Mouse (Mus musculus): ENCODE data around the gene Ccr1. TPM values are rescaled to one million over a fixed set of nuclear protein-coding genes. Genes with fewer than 3 reads are reported as not detected.
"Not testable (repeated sequence)": the region's sequence is repeated elsewhere in the genome, so short reads cannot be mapped to it uniquely, and the experiment has no call there.

Gene Ccr1
- total and polyA plus RNA-seq, 3 experiments = 1.6 to 4.9 (median 1.6) TPM

- H3K27ac ChIP-seq (ENCODE audit: insufficient read depth, low read depth) = peak overlapping the region; percentile 61; the same call in 1 of the 2 replicates
- peak overlapping the region; percentile 58 for H3K4me2 ChIP-seq (ENCODE audit: insufficient read depth, low read depth, poor library complexity, severe bottlenecking)
- H3K4me1 ChIP-seq (ENCODE audit: control insufficient read depth in 1 of 2, insufficient read depth in 2 of 2) = peaks cover 24 to 43% of the 10 kb centered on the region in 2 experiments
- H3K9ac ChIP-seq (ENCODE audit: insufficient read depth, low read depth); H3K36me3 ChIP-seq (replicated peaks in 1 of 2; ENCODE audit: control insufficient read depth in 1 of 2, insufficient read depth in 1 of 2, low read length in 1 of 2); in situ Hi-C loops (cut with MboI; ENCODE audit: low pct_ligation_motif_present, low pct_unique_long_range_greater_than_20kb, low sequenced_read_pairs); H3K9me3 ChIP-seq (replicated peaks; ENCODE audit: low read length); H3K79me2 ChIP-seq (replicated peaks; ENCODE audit: control insufficient read depth, extremely low read depth, insufficient read depth, poor library complexity, severe bottlenecking); H3K27me3 ChIP-seq (replicated peaks); dilution Hi-C loops (cut with MboI; ENCODE audit: extremely low pct_ligation_motif_present, extremely low pct_unique_long_range_greater_than_20kb, low sequenced_read_pairs): not testable (repeated sequence)
- 0 out of 2 replicates have a peak, but pooled peaks have one; percentile 39 for TF ChIP-seq MYC (IDR thresholded peaks at IDR 0.05; ENCODE audit: low read depth, low read length)
- TF ChIP-seq POLR2A (IDR thresholded peaks at IDR 0.05; ENCODE audit: low read depth, low read length) = peak; percentile 11; the same call in 1 of the 2 replicates
- 0 out of 2 replicates have a peak, but pooled peaks have one; percentile 33 for TF ChIP-seq SIN3A (IDR thresholded peaks at IDR 0.05; ENCODE audit: low read length)
- 0 out of 2 replicates have a peak, but pooled peaks have one; percentile 15 for TF ChIP-seq MEF2A (IDR thresholded peaks at IDR 0.05; ENCODE audit: borderline replicate concordance, low read depth, low read length)
- peak; percentile 9; the same call in 1 of the 2 replicates for TF ChIP-seq HCFC1 (IDR thresholded peaks at IDR 0.05; ENCODE audit: low read depth, low read length)
- peak; percentile 35; the same call in 1 of the 2 replicates for TF ChIP-seq MAX (IDR thresholded peaks at IDR 0.05; ENCODE audit: low read length)
- peak; percentile 91 for TF ChIP-seq RAD21 (IDR thresholded peaks at IDR 0.05; ENCODE audit: low read depth, low read length)
- peak; percentile 33; the same call in 1 of the 2 replicates for TF ChIP-seq ETS1 (conservative IDR thresholded peaks at IDR 0.05; ENCODE audit: low read depth, low read length)
- TF ChIP-seq TBP (conservative IDR thresholded peaks at IDR 0.05; ENCODE audit: low read depth, low read length) = 0 out of 2 replicates have a peak, but pooled peaks have one; percentile 43
- peak; percentile 35; the same call in 1 of the 2 replicates for TF ChIP-seq BHLHE40 (IDR thresholded peaks at IDR 0.05; ENCODE audit: low read depth, low read length)
- peak; percentile 75 for TF ChIP-seq ZC3H11A (IDR thresholded peaks at IDR 0.05; ENCODE audit: low read depth, low read length)
- peak; percentile 90 for TF ChIP-seq SMC3 (IDR thresholded peaks at IDR 0.05; ENCODE audit: low read depth, low read length)
- peak; percentile 3; the same call in 1 of the 2 replicates for TF ChIP-seq EP300 (IDR thresholded peaks at IDR 0.05; ENCODE audit: low read length)
- TF ChIP-seq CTCF (conservative IDR thresholded peaks at IDR 0.05 in 1 of 2, IDR thresholded peaks at IDR 0.05 in 1 of 2; ENCODE audit: low read depth in 2 of 2, low read length in 2 of 2) = peak; percentile 64 to 88
- H3K4me3 ChIP-seq (replicated peaks in 1 of 3; ENCODE audit: low read depth in 2 of 3, low read length in 2 of 3, poor library complexity in 1 of 3) = peak overlapping the region in 2 of 3 experiments; percentile 65 to 67
- DNase-seq (ENCODE audit: extremely low read depth) = peak; percentile 93
These were observed 42.5 kb downstream of the Ccr1 start for GRCm38 (mm10) chr9:123926041-123926440.

- dilution Hi-C loops (cut with MboI; ENCODE audit: extremely low pct_ligation_motif_present, extremely low pct_unique_long_range_greater_than_20kb, low sequenced_read_pairs) = no loop called here
- H3K27ac ChIP-seq (ENCODE audit: insufficient read depth, low read depth) = peak overlapping the region; percentile 90
- H3K9me3 ChIP-seq (replicated peaks; ENCODE audit: low read length) = no peaks in the 10 kb centered on the region
- peak overlapping the region; percentile 45 for H3K9ac ChIP-seq (ENCODE audit: insufficient read depth, low read depth)
- H3K4me2 ChIP-seq (ENCODE audit: insufficient read depth, low read depth, poor library complexity, severe bottlenecking) = peak overlapping the region; percentile 58
- H3K27me3 ChIP-seq (replicated peaks) = no peaks in the 10 kb centered on the region
- H3K36me3 ChIP-seq (replicated peaks in 1 of 2; ENCODE audit: control insufficient read depth in 1 of 2, insufficient read depth in 1 of 2, low read length in 1 of 2) = no peaks in the 10 kb centered on the region
- H3K4me1 ChIP-seq (ENCODE audit: control insufficient read depth in 1 of 2, insufficient read depth in 2 of 2) = peaks cover 17 to 36% of the 10 kb centered on the region in 2 experiments
- H3K79me2 ChIP-seq (replicated peaks; ENCODE audit: control insufficient read depth, extremely low read depth, insufficient read depth, poor library complexity, severe bottlenecking) = no peaks in the 10 kb centered on the region
- DNase-seq (ENCODE audit: extremely low read depth) = peak; percentile 52
- peak overlapping the region; percentile 62 to 94 (median 65) for H3K4me3 ChIP-seq (replicated peaks in 1 of 3; ENCODE audit: low read depth in 2 of 3, low read length in 2 of 3, poor library complexity in 1 of 3)
- in situ Hi-C loops (cut with MboI; ENCODE audit: low pct_ligation_motif_present, low pct_unique_long_range_greater_than_20kb, low sequenced_read_pairs) = no loop called here
- TF ChIP-seq E2F4 (IDR thresholded peaks at IDR 0.05; ENCODE audit: insufficient replicate concordance, low read depth, low read length) (no peak), MAZ (IDR thresholded peaks at IDR 0.05; ENCODE audit: low read depth, low read length) (peak; percentile 52; the same call in 1 of the 2 replicates), TBP (conservative IDR thresholded peaks at IDR 0.05; ENCODE audit: low read depth, low read length) (peak; percentile 98), SIN3A (IDR thresholded peaks at IDR 0.05; ENCODE audit: low read length) (0 out of 2 replicates have a peak, but pooled peaks have one; percentile 30), KAT2A (IDR thresholded peaks at IDR 0.05; ENCODE audit: insufficient replicate concordance, low read length) (no peak), NRF1 (IDR thresholded peaks at IDR 0.05; ENCODE audit: low read depth, low read length) (peak; percentile 34; the same call in 1 of the 2 replicates), ETS1 (conservative IDR thresholded peaks at IDR 0.05; ENCODE audit: low read depth, low read length) (no peak; the same call in 1 of the 2 replicates), NELFE (IDR thresholded peaks at IDR 0.05; ENCODE audit: low read depth, low read length) (peak; percentile 65; the same call in 1 of the 2 replicates), ELF1 (IDR thresholded peaks at IDR 0.05; ENCODE audit: low read depth, low read length) (peak; percentile 49), RAD21 (IDR thresholded peaks at IDR 0.05; ENCODE audit: low read depth, low read length) (peak; percentile 12; the same call in 1 of the 2 replicates), ZNF384 (IDR thresholded peaks at IDR 0.05; ENCODE audit: low read depth, low read length) (no peak), RCOR1 (conservative IDR thresholded peaks at IDR 0.05; ENCODE audit: low read depth, low read length) (peak; percentile 77), JUN (IDR thresholded peaks at IDR 0.05; ENCODE audit: insufficient read depth, low read depth, low read length) (no peak), MAX (IDR thresholded peaks at IDR 0.05; ENCODE audit: low read length) (no peak; the same call in 1 of the 2 replicates), USF2 (conservative IDR thresholded peaks at IDR 0.05; ENCODE audit: low read depth, low read length) (no peak), HCFC1 (IDR thresholded peaks at IDR 0.05; ENCODE audit: low read depth, low read length) (peak; percentile 51), USF1 (IDR thresholded peaks at IDR 0.05; ENCODE audit: low read depth, low read length) (no peak), MEF2A (IDR thresholded peaks at IDR 0.05; ENCODE audit: borderline replicate concordance, low read depth, low read length) (peak; percentile 54; the same call in 1 of the 2 replicates), ZMIZ1 (IDR thresholded peaks at IDR 0.05; ENCODE audit: low read depth, low read length) (peak; percentile 43; the same call in 1 of the 2 replicates), GABPA (IDR thresholded peaks at IDR 0.05; ENCODE audit: insufficient replicate concordance, low read depth, low read length) (no peak)
These were observed 43.2 kb downstream of the Ccr1 start for GRCm38 (mm10) chr9:123925101-123925946.
